Mouse (Mus musculus) right cerebral cortex, postnatal 10 days (tissue): Measurements from ENCODE around the gene Lin52.

Experiments
- DNase-seq, 2 experiments: peaks; one replicate each; pipeline ENCODE4 v3.0.0; 2021; ENCODE audit warnings: low spot score in 2 of 2

The Lin52 gene

DNA sequence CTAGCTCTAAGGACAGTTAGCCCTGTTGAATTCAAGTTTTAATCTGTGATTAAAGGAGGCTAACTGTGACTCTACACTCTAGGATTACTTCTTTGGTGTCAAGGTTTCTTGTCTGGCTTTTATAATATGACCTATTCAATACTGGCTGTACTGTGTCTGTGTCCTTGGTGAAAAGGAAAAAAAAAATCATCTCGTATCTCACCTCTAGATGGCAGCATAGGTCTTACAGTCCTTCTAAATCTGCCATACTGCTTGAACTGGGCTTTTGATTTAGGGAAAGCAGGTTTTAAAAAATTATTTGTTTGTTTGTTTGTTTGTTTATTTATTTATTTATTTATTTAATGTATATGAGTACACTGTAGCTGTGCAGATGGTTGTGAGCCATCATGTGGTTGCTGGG, 17.5 kb downstream of the Lin52 start:
- no peak for DNase-seq

DNA sequence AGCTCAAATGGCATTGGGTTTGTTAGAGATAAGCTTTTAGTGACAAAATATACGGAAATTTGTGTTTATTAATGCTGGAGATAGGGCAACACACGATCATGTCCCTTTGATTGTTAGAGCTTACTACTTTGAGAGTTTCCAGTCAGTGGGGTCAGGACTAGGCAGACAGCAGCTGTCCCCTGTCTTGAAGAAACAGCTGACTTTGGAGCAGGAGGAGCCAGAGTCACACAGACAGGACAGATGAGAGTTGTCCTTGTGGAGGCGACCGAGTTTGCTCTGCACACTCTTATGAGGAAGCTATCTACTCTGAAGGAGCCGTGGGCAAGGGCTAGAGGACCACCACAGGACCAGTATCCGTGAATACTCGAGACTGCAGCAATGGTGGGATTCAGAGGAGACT, 27.7 kb downstream of the Lin52 start:
- no peak for DNase-seq

DNA sequence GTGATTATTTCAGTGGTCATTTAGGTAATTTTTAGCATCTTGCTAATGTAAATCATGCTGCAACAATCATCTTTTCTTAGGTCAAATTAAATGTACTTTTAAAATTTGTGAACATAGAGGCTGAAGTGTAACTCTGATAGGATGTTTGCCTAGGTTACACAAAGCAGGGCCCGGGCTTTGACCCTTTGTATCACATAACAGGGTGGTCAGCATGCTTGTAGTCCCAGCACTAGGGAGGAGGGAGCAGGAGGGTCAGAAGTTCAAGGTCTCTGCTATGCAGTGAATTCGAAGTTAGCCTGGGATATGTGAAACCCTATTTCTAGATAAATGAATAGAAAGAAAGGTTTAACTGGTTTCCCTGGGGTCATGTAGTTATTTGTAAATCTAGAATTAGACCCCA, 30.0 kb downstream of the Lin52 start:
- DNase-seq: no peak

DNA sequence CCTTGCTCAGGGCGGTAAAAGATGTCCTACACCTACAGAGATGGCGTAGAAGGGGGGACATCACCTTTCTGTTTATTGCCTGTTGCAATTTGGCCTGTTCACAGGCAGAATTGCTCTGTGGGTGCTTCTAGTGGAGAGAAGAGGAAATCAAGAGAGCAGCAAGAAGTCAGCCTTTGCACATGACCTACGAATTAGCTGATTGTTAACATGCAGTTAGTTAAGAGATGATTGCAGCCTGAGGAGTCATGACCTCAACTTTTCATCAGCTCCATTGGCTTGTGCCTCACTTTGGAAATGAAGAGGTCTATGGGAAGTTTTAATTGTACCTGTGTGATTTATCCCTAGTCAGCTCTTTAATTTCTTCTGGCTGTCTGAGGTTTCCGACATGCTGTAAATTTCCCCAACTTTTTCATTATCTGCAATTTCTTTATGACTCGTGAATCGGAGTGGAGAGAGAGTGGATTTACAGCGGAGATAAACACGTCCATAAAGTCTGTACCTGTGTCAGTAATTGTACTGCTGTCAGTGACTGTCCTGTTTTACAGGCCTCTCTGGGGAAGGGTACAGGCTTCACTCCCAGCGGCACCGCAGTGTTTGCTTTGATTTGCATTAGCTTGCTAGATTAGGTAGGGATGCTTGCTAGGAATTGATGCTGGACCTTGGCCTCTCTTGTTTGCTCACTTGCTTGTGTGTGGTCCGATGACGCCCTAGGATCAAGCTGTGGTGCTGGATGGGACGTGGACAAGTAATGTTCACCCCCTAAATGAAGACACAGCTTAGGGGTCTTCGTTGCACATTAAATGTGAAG, 31.8 kb downstream of the Lin52 start:
- no peak for DNase-seq

DNA sequence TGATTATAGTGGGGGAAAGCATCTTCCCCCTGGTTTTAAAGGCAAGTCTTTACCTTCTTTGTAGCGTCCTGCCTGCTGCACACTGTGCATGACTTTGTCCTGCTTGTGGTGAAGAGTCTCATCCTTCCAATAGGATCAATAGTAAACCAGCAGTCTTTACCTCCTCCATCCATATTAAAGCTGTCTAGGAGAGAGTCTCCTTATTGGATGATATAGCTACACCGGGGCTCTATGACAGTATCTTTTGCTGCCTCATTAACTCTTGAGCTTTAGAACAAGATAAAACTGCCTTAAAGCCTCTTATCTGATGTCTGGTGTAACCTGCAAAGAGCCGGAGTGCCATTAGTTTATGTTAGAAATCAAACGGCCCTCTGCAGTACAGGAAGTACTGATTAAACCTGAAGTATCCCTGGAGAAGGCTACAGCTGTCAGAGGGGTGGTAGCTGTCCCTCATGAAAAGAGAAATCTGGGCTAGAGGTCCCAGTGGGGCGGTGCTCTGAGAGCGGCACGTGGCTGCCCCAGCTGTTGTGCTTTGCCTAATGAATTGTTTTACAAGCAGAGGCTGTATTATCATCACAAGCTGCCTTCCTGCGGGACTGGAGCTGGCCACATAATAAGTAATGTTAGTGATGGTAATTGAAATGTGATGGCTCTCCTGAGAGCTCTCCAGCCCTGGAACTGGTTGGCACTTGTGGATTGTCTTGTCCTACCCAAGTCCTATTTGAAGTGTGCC, 36.3 kb downstream of the Lin52 start:
- DNase-seq: no peak

DNA sequence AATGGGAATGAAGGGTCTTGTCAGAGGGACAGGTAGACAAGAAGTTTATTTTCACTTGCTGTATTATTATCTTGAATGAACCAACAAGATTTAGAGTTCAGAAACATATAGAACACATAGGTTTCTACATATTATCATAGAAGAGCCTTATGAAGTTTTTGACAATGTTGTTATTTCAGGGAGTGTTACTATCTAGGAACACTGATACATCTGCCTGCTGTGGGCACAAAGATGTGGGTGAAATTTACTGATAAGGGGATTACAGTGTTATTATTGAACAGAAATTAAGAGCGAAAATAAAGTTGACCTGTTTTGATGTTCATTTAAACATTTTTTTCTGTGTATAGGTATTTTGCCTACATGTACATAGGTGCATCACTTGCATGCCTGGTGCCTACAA, 45.6 kb downstream of the Lin52 start:
- no peak for DNase-seq

DNA sequence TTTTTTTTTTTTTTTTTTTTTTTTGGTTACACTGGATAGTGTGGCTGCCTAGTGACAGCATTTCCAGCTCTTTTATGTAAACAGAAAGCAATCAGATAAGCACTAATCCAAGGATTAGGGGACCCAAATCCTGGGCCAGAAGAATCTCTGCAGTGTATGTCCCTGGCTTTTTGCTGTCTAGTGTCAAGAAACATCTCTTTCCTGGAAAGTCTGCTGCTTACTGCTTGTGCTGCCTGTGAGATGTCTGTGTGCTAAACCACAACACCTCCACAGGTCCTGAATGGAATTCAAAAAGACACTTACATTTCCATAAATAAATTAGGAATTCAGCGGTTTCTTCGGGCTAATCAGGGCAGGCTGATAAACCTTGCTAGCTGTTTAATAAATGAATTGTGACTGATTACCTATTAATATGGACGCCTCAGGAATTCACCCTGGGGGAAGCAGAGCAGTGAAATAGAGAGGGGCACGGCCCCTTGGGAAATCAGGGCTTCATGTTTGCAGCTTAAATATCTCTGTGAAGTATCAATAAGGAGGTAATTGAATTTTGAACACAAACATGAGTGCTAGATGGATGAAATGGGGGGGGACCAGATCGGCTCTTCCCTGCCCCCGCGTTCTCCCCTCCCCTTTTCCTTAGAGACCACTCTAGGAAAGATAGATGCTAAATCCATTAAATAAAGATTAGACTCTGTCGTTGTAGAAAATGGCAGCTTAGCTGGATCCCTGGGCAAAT, 49.5 kb downstream of the Lin52 start:
- DNase-seq: no peak

DNA sequence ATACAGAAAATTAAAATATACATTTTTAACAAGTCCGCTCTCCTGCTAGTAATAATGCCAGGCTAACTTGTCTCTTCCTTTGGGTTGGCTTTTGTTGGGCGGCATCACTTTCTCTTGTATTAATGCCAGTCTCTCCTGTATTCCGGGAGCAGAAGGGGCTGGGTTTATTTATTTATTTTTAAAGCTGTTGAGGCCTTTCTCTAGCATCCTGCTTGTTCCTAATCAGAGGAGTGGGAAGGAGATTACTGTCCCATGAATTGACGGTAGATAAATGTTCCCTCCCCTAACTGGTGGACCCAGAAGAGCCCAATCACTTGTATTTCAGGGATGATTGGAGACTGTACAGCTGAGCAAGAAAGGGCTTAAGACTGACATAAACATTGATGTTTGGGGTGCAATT, 50.1 kb downstream of the Lin52 start:
- no peak for DNase-seq

DNA sequence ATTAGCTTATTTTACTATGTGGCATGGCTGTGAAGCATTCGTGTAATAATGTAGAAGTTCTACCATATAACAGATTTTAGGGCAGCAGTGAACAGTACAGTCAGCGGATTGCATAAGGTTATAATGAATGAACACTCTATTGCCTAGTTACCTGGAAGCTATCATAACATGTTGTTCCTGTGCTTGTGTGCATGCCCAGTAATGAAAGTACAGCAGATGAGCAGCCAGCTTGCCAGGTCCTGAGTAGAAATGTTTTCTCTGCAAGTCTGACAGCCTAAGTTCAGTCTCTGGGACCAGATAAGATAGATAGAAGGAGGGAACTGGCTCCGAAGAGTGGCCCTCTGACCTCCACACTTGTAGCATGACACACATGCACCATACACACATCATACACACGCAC, 55.6 kb downstream of the Lin52 start:
- no peak for DNase-seq

DNA sequence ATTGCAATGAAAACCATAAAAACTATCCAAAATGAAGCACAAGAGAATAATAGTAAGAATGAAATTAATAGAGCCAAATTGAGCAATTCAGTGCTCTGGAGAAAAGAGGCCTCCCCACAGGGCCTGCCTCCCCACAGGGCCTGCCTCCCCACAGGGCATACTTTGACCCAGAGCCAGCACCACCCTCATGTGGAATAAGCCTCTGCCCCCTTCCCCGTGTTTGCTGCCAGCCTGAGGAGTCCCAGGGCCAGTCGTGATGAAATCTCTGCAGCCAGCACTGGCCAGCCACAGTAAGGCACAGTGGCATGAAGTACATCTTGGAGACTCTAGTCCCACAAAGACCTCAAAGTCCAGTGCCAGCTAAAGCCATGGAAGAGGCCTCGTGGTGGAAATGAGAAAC, 60.8 kb downstream of the Lin52 start:
- no peak for DNase-seq

DNA sequence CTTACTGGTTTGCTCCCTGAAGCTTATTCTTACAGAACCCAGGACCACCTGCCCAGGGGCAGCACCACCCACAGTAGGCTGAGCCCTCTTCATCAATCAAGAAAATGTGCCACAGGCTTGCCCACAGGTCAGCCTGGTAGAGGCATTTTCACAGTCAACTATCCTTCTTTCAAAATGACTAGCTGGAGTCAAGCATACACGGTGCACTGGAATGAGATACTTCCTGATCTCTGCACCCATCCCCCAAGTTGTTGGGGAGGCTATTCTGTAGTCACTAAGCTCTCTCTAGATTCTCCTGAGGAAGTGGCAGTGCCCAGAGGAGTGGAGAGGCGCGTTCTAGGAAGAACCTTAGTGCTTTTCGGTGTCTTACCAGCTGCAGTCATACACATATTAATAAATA, 64.3 kb downstream of the Lin52 start:
- no peak for DNase-seq

DNA sequence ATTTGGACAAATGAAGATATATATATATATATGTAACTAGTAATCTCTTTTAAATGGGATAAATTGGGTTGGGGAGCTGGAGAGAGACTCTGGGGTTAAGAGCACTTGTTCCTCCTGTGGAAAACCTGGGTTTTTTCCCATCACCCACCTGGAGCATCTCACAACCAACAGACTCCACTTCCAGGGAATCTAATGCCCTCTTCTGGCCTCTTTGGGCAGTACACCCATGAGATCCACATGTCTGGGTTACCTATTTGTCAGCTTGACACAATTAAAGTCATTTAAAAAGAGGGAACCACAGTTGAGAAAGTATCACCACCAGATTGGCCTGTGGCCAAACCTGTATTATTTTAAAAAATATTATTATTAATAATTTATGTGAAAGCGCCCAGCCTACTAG, 65.4 kb downstream of the Lin52 start:
- DNase-seq: no peak

DNA sequence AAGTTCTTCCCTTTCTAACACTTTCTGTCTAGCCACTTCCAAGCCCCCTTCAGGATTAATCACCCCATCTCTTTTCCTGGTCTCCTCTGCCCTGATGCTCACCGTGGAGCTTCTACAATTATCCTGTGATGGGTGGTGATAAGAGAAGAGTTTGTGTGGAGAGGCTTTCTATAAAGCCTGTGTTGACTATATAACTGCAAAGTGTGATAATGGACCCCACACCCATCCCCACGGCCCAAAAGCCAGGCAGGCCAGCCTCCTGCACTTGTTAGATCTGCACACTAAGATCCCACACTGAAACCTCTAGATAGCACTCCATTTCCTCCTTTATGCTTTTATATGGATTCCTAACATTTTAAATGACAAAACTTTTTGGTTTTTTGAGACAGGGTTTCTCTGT, 66.8 kb downstream of the Lin52 start:
- no peak for DNase-seq

DNA sequence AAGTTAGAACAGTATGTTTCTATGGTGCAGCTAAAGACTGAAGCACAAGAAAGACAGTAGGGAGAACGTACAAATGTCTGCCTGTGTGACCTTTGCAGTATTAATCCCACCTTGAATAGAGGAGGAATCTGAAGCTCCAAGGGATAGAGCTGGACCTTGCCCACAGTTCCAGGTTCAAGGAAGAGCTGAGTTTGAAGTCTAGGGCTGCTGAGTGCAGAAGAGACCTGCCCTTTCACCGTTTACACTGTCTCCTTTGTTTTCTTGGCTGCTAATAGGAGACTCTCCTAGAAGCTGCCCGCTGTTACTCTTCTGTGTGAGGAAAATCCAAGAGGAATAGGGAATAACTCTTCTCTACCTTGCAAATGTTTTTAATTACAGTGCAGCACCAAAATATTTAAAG, 72.5 kb downstream of the Lin52 start:
- no peak for DNase-seq

DNA sequence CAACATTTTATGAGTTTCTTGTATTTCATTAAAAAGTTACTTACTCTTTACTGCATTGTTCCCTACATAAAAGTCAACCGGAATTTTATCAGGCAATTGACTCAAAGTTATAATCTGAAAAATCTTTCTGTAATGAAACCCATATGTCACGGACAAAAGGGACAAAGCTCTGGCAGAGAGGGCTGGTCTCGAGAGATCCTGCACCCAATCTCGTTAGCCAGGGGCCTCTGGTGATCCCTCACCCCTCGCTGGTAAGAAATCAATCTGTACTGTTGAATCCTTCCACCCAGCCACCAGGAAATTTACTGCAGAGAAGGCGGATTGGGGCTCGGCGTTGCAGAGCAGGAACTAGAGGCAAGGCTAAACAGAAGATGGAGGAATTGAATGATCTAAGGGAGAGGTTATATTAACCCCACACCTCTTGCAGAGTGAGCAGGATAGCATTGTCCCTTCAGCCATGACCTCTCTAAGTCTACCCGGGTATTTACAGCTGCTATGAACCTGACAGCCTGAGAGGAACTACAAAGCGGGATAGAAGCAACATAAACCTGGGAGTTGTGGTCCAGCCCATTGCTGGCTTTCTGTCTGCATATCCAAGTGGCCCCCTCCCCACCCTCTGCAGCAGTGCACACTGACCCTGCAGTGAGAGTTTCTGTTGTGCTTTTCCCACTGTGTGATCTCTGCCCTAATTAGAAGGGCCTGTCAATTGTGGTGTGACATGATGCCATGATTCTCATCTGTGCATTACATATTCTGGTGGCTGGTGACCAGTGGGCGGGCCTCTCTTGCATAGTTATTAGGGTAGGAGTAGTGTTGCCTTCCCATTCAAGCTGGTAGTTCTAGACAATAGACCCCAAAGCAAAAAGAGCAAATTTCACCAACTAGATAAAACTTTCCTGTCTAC, 73.2 kb downstream of the Lin52 start:
- DNase-seq: no peak

DNA sequence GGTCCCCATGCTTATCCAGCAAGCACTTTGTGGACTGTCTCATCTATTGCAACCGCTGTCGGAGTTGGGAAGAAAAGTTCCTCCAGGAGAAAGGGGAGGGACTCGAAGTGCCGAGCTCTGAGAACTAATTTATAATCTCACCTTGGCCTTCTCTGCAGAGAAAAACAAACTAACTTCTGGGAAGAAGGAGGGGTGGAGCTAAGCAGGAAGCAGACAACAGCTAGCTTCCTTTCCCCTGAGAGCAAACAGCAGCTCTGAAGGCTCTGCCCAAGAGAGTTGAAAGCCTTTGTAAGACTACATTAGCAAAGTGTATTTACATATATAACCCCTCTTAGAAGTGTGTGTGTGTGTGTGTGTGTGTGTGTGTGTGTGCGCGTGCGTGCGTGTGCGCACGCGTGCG, 74.2 kb downstream of the Lin52 start:
- DNase-seq: no peak

DNA sequence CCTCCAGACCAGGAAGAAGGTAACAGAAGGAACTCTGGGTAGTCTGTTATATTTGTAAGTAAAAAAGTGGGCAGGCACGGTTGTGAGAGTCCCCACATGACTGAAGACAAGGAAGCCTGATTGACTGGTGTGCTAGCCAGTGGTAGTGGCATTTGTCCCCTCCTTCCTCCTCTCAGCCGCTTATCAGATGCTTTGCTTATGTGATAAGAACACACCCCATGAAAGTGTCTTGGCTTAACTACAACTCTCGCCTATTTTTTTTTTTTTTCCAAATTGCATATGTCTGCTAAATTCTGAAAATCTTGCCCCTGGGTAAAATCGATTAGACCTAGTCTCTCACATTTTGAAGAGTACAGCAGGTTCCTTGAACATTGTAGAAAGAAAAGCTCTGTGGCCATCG, 79.2 kb downstream of the Lin52 start:
- no peak for DNase-seq

DNA sequence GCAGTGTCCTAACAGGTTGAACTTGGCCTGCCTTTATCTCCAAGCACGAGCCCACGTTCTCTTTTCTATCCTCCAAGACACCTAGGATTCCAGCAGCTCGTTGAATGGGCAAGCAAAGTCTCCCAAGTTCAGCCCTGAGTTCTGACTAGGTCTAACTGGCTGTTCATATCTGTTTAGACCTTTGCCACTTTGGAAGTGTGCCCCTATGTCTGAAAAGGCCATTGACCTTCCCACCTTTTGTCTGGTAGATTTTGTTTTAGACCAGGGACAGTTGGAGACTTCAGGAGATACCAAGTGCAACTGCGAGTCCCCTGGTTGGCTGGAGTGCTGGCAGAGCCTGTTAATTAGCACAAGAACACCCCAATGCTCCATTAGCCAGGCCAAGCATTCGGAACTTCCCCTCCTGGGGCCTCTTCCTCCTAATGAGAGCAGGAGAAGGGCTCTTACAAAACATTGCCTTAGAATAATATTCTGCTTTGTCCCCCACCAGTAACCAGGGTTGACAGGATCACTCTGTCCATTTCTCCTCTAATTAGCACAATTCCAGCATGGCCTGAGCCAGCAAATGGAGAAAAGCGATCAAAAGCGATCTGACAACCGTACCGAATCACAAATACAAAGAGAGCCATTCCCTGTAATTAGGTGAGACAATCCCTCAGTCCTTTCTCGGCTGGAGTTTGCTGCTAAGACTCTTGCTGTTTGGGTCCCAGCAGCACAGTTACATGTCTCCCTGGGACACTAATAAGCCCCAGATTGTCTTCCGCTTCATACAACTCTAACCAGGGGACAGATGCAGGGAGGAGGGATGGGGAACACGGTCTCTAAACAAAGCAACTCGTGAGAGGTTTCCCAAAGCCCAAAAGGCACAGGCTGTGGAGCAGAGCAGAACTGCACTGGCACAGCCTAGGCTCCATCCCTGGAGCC, 80.9 kb downstream of the Lin52 start:
- peak; percentile 38 to 47 for DNase-seq

DNA sequence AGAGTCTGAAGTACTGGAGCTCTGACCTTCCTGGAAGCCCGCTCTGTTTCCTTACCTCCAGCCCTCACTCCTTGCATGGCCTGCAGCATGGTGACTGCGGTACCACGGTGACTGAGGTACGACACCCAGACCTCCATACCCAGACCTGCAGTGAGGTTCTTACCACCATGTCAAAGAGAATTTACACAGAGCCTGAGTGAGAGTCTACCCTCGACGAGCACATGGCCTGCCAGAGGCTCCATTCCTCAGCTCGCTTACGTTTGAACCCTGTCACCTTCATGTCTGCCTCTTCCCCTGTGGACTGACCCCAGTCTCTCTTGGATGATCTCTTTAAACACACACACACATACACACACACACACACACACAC, 81.6 kb downstream of the Lin52 start:
- no peak for DNase-seq

DNA sequence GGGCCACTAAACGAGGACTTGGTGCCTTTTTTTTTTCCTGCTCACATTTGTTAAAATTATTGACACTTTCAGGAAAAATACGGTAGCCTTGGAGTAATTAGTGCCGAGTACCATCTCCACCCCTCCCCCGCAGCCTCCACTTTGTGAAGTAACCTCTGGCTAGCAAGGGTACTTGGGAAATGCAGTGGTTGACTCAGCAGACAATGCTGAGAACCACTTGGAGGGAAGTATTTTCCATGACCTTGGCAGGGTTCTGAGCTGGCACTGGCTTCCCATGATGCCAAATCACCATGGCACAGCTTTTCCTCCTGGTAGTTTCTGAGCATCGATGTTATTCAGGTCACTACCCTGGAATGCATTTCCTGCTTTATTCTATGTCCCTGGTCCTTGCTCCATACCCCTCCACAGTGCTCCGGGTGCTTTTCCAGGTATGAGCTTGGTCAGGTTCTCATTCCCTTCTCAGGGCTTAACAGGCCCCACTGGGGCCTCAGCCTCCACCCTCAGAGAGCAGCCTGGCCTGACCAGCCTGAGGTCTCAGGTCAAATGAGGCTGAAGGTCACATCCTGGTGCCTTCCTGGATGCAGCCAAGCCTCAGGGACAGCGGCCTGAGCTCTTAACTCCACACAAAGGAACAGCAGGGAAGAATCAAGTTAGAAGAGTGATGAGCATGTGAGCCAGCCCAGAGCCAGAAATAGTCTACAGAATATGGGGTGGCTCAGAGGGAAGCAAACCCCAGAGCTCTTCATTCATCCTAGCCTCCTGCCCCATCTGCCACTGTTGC, 82.7 kb downstream of the Lin52 start:
- DNase-seq: no peak
